Mouse (Mus musculus) leukemia stem cell, adult 10-12 weeks (primary cell): ENCODE results near the gene Sval1. TPM values are rescaled to one million over a fixed set of nuclear protein-coding genes. Genes with fewer than 3 reads are reported as not detected.

ENCODE experiments used
- polyA plus RNA-seq: library from polyadenylated mRNA; stranded (reverse); fragments of >175 nt; gene quantifications from 2 replicates; pipeline ENCODE4 v1.2.3, GENCODE M21; 2012; ENCODE audit warnings: low replicate concordance

The Sval1 gene
- polyA plus RNA-seq: not detected in 2 replicates

GRCm38 (mm10) chr6:41951330-41951729, at the start of gene Sval1:
TSS of gene Sval1 (plus strand) at chr6:41951630.

DNA sequence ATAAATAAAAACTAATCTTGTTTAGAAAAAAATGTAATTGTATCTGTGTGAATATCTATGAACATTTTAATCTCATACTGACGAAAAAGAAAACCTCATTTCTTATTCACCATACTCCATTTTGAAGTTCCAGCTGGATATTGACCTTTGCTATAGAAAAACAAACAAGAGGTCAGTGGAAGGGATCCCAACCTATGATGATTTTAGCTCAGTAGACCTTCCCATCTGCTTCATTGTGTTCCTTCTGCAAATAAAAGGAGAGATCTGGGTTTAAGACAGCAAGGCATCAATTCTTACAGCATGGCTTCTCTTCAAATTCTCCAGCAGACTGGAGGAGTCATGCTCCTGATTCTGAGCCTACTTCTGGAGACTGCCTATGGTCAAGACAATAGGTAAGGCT, 16.4 kb downstream of the Sval1 start, which contains the start of gene Sval3:
Gene Sval3, plus strand, starts transcription at position 301 of the 400 bp plus-strand sequence.

Other genes starting within 250 kb of the Sval1 start
- 19.2 and 25.4 TPM in 2 replicates for gene Kel, start 247.3 kb upstream of the Sval1 start, polyA plus RNA-seq
- not detected in 2 replicates for gene Olfr459, start 176.5 kb upstream of the Sval1 start, polyA plus RNA-seq
- gene Pip, start 104.1 kb upstream of the Sval1 start, polyA plus RNA-seq: not detected in 2 replicates
- not detected in 2 replicates for gene Sval2, start 98.6 kb upstream of the Sval1 start, polyA plus RNA-seq
- gene Sval3, start 16.5 kb downstream of the Sval1 start, polyA plus RNA-seq: not detected in 2 replicates
- not detected in 2 replicates for gene Sva, start 86.8 kb downstream of the Sval1 start, polyA plus RNA-seq
- gene Tas2r139, start 189.3 kb downstream of the Sval1 start, polyA plus RNA-seq: not detected in 2 replicates